Comparison of ENCODE assay signal across 22 mouse cellular contexts in the genomic region with DNA sequence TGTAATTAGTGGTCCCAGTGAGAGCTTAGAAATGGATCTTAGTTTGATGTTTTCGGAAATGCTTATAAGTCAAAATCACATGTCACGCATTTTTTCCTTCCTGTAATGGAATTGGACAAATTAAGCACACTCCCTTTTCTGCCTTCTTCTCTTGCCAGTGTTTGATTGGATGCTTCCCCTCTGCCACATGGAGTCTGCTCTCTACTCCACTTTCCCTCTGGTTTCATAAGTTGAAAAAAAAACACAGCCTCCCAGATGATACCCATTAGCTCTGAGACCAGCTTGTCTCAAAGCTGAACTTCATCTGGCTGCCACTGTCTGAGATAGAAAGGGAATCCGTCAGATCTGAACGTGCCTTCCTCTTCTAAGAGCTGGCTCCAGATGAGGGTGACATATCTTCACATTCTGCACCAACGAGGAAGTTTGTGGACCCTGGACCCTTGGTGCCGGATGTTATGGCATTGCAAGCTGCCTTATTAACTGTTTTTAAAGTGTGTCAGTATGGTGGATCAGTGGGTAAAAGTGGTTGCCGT.
"Had no signal": no experiment of that assay in that cellular context is flagged by ENCODE, and none has a peak within 500 bp of the region (broad histone marks: within the 10 kb centered on the region; RNA-seq: fewer than 3 reads in every experiment).

No protein-coding gene starts in this region.

- ATAC-seq: intestine, postnatal 0 days; liver, embryonic 12.5 days; midbrain, embryonic 16.5 days had no signal

- H3K36me3 ChIP-seq: limb, embryonic 10.5 days; limb, embryonic 13.5 days; liver, embryonic 12.5 days; liver, embryonic 15.5 days; midbrain, embryonic 12.5 days; neural tube, embryonic 13.5 days had no signal

- H3K9ac ChIP-seq: limb, embryonic 13.5 days; liver, embryonic 12.5 days; liver, embryonic 15.5 days; midbrain, embryonic 12.5 days; neural tube, embryonic 13.5 days had no signal

- H3K4me1 ChIP-seq: liver, embryonic 12.5 days; liver, embryonic 15.5 days; midbrain, embryonic 12.5 days; neural tube, embryonic 13.5 days had no signal

- H3K27ac ChIP-seq: kidney, postnatal 0 days; layer of hippocampus, adult 2 months; limb, embryonic 10.5 days; limb, embryonic 13.5 days; liver, embryonic 12.5 days; liver, embryonic 15.5 days; macrophage; midbrain, embryonic 12.5 days; neural tube, embryonic 13.5 days; stomach, postnatal 0 days had no signal

- DNase-seq: kidney, adult 2 months; kidney, postnatal 25 days; layer of hippocampus, adult 9-11 months; liver; lung, adult 2 months; right cerebral cortex, postnatal 4 days; thymus, adult 2 months; thymus, postnatal 14 days; thymus, postnatal 4 days had no signal

- H3K4me3 ChIP-seq: layer of hippocampus, adult 2 months; limb, embryonic 10.5 days; limb, embryonic 13.5 days; liver, embryonic 12.5 days; liver, embryonic 15.5 days; midbrain, embryonic 12.5 days; myocyte; neural tube, embryonic 13.5 days had no signal

- H3K4me2 ChIP-seq: limb, embryonic 13.5 days; liver, embryonic 12.5 days; liver, embryonic 15.5 days; midbrain, embryonic 12.5 days; neural tube, embryonic 13.5 days had no signal

- H3K27me3 ChIP-seq: limb, embryonic 13.5 days; liver, embryonic 12.5 days; liver, embryonic 15.5 days; midbrain, embryonic 12.5 days; neural tube, embryonic 13.5 days had no signal

- H3K9me3 ChIP-seq: limb, embryonic 10.5 days; limb, embryonic 13.5 days; liver, embryonic 12.5 days; liver, embryonic 15.5 days; midbrain, embryonic 12.5 days; neural tube, embryonic 13.5 days had no signal
